Mouse (Mus musculus): Measurements from ENCODE around the gene L3mbtl2.

- no peak for TF ChIP-seq CTCF (IDR thresholded peaks at IDR 0.05; ENCODE audit: low read depth)
- TF ChIP-seq EP300 (IDR thresholded peaks at IDR 0.05; ENCODE audit: low read depth), result no peak
Observed at GRCm38 (mm10) chr15:81697175-81697574, 33.5 kb downstream of the L3mbtl2 start, which contains the start of gene Chadl.
